Mouse (Mus musculus): Measurements from ENCODE around the gene Fam219b.

The Fam219b gene

DNA sequence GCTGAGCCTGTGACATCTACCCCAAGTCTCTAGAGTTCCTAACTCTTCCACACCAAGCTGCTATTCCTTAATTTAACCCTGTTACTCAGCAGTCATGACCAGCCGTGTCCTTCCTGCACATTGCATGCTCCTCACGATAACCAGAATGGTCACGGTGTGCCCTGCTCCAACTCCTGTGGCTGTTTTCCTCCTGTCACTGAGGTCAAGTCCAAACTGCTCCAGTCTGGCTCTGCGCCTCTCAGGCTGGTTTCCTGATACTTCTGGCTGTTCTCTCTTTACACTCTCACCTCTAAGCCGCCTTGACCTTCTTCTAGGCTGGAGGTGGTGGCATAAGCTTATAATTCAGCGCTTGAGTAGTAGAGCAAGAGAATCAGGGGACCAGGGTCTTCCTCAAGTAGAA lies 31.2 kb downstream of the Fam219b start:
- 86% methylated on average over 6 of the region's 6 CpGs for WGBS

DNA sequence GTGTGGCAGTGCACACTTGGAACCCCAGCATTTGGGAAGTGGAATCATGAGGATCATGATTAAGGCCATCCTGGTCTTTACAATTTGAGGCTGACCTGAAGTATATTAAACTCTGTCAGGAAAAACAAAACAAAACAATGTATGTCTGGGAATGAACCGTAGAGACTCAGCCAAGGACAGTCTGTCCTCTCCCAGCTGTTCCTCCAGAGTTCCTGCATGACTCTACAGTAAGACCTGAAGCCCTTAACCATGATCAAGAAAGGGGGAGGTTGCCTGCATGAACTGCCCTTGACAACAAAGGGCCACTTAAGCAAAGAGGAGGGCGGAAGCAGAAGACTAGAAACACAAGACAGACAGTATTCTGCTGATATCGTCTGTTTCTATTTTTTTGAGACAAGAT lies 38.2 kb downstream of the Fam219b start:
- WGBS: 67% methylated on average over 3 of the region's 3 CpGs

DNA sequence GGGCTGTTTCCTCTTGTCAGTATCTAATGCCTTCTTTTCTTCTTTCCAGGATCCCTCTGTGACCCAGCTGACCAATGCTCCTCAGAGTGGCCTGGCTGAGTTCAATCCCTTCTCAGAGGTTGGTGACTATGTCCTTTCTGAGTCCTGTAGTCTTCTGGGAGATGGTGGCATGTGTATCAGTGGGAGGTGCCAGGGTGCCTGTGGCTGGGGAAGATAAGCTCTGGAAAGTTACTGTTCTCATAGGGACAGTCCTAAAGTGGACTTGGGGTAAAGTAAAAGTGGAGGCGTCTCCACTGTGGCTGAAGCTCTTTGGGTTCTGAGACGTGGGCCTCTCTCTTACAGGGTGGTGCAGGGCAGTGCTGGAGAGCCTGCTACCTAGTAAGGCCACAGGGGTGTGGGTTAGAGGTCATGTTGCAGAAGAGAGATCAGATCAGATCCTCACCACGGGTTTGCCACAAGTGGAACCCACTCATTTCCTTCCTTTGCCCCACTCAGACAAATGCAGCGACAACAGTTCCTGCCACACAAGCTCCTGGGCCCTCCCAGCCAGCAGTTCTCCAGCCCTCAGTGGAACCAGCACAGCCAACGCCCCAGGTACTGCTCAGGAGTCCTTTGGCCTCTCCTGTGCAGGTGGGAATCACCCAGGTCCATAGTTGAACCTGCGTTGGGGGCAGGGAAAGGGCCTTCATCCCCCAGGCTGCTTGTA lies 40.0 kb downstream of the Fam219b start:
- 86% methylated on average over 6 of the region's 6 CpGs for WGBS

DNA sequence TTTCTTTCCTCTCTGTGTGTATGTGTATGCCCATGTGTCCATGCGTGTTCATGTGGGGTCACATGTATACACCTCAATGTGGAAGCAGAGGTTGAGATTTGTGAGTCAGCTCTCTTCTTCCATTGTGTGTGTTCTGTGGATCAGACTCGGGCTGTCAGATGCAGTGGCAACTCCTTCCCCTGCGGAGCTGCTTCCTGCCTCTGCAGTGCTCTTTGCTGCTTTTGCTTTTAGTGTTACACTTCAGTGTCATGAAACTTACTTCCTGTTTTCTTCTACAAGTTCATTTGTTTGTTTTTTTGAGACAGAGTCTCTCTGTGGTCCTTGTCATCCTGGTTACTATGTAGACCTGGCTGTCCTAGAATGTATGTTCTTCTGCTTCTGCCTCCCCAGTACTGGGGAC lies 47.7 kb downstream of the Fam219b start:
- WGBS: 81% methylated on average over 3 of the region's 3 CpGs

DNA sequence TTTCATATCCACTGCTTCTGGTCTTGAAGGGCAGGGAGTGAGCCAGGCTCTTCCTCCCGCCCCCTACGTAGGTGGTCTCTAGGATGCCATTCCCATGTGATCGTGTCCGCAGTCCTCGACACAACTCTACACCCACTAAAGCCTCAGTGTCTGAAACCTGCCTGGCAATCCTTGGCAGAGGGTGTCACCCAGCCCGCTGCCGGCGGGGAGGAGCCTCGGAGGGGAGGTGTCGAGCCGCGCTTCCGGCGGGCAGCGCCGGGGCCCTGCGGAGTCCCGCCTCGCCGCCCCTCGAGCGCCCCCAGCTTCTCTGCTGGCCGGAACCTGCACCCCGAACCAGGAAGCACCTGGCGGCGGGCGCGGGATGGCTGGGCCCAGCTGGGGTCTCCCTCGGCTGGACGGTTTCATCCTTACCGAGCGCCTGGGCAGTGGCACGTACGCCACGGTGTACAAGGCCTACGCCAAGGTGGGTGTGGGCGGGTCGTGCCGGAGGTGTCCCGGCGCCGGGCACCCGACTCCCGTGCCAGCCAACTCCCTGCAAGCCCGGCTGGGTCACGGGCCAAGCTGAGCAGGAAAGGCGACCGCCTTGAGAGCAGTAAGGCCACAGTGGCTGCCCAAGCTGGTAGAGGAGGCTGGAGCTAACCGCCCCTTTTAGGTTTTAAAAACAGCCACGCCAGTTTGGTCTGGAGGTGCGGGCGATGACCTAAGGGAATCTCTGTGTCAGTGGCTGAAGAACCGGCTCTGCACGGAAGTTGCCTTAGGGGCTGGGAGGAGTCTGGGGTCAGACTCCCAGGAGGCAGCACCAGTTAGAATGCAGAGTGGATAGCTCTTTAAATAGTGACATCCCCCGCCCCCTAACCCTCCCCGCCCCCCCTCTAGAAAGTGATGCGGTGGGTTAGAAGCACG lies 52.1 kb downstream of the Fam219b start, which contains the start of gene Ulk3:
Ulk3 (plus strand) TSS at position 229 of the 903 bp plus-strand sequence.
- under 1% methylated on average over 58 of the region's 58 CpGs for WGBS

DNA sequence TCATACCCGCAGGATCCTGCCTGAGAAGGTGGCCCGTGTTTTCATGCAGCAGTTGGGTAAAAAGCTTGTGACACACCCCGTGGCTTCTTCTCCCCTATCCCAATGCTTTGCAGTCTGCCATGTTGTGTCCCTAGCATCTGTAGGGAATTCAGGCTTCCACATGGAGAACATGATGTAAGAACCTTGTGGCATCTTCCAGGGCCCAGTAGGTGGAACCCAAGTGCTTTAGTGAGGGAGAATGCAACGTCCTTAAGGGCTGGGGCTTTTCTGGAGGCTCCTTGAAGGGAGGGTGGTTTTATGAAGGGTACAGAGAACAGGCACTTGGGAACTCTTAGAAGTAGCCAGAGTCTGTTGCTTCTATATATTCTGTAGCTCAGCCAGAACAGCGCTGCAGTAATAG lies 53.4 kb downstream of the Fam219b start:
- 31% methylated on average over 5 of the region's 5 CpGs for WGBS

Data from cerebral cortex, adult 2 months (tissue).